Mouse (Mus musculus) MEL (cell line): ENCODE results near the gene Atp6v1g2. TPM values are rescaled to one million over a fixed set of nuclear protein-coding genes. Genes with fewer than 3 reads are reported as not detected.
A peak's percentile ranks its signal among the peaks of the same experiment; 100 is the strongest.

Source experiments
- DNase-seq: peaks from one replicate; pipeline ENCODE4 v3.0.0; 2011; ENCODE audit warnings: low read depth, low spot score
- H3K27ac ChIP-seq: 2 replicates; pipeline ENCODE4 v1.5.1; 2012; ENCODE audit warnings: low read depth, mild to moderate bottlenecking, control low read depth, low read length, moderate library complexity; ENCODE audit not compliant: control insufficient read depth
- H3K27me3 ChIP-seq, 2 experiments: fragments of 150-350 bp in 1 of 2; sonication (generic) in 1 of 2; 2 replicates each; pipeline ENCODE4 v1.6.1; 2012; ENCODE audit warnings: low read length in 2 of 2, mild to moderate bottlenecking in 2 of 2, improper control_type of control experiment in 1 of 2, moderate library complexity in 1 of 2; ENCODE audit not compliant: insufficient read depth in 2 of 2, control insufficient read depth in 1 of 2
- H3K36me3 ChIP-seq, 2 experiments: 2 replicates each; pipeline ENCODE4 v1.6.1; 2012 to 2014; ENCODE audit warnings: low read length in 2 of 2, improper control_type of control experiment in 1 of 2, inconsistent platforms in 1 of 2, mild to moderate bottlenecking in 1 of 2; ENCODE audit not compliant: insufficient read depth in 2 of 2, control insufficient read depth in 1 of 2
- H3K4me1 ChIP-seq, 2 experiments: fragments of 150-350 bp in 1 of 2; sonication (generic) in 1 of 2; 2 replicates each; pipeline ENCODE4 v1.6.1; 2012; ENCODE audit warnings: low read length in 2 of 2, improper control_type of control experiment in 1 of 2, mild to moderate bottlenecking in 1 of 2; ENCODE audit not compliant: insufficient read depth in 2 of 2, control insufficient read depth in 1 of 2
- H3K4me3 ChIP-seq, 2 experiments: fragments of 150-350 bp in 1 of 2; sonication (generic) in 1 of 2; 2 replicates each; pipeline ENCODE4 v1.5.1; 2012; ENCODE audit warnings: low read depth in 2 of 2, low read length in 2 of 2, mild to moderate bottlenecking in 2 of 2, moderate library complexity in 2 of 2, control low read depth in 1 of 2, improper control_type of control experiment in 1 of 2; ENCODE audit not compliant: control insufficient read depth in 1 of 2, insufficient read depth in 1 of 2
- H3K79me2 ChIP-seq: 2 replicates; pipeline ENCODE4 v1.6.1; 2012; ENCODE audit warnings: mild to moderate bottlenecking, low read length, moderate library complexity; ENCODE audit not compliant: control insufficient read depth, poor library complexity, insufficient read depth
- H3K9ac ChIP-seq: 2 replicates; pipeline ENCODE4 v1.6.1; 2012; ENCODE audit warnings: low read depth, mild to moderate bottlenecking, control low read depth, low read length, moderate library complexity; ENCODE audit not compliant: control insufficient read depth, poor library complexity, severe bottlenecking
- H3K9me3 ChIP-seq: fragments of 150-350 bp; sonication (generic); replicated peaks from 2 replicates; pipeline ENCODE4 v1.6.1; 2012; ENCODE audit warnings: mild to moderate bottlenecking, low read length, improper control_type of control experiment, moderate library complexity; ENCODE audit not compliant: insufficient read depth
- BHLHE40 ChIP-seq: IDR thresholded peaks from 2 replicates; pipeline ENCODE4 v1.6.1; 2012; ENCODE audit warnings: low read depth, mild to moderate bottlenecking, inconsistent platforms, low read length, improper control_type of control experiment, borderline replicate concordance
- CTCF ChIP-seq, 3 experiments: IDR thresholded peaks in 2 of 3; conservative IDR thresholded peaks in 1 of 3; 2 replicates each; pipeline ENCODE4 v1.5.1; 2011 to 2012; ENCODE audit warnings: low read length in 3 of 3, low read depth in 2 of 3, mild to moderate bottlenecking in 2 of 3, improper control_type of control experiment in 1 of 3, inconsistent platforms in 1 of 3, mixed read lengths in 1 of 3, moderate library complexity in 1 of 3; ENCODE audit not compliant: control insufficient read depth in 1 of 3, insufficient read depth in 1 of 3, poor library complexity in 1 of 3, severe bottlenecking in 1 of 3
- E2F4 ChIP-seq: IDR thresholded peaks from 2 replicates; pipeline ENCODE4 v1.6.1; 2011; ENCODE audit warnings: low read depth, low read length, improper control_type of control experiment, borderline replicate concordance
- ELF1 ChIP-seq: IDR thresholded peaks from 2 replicates; pipeline ENCODE4 v1.6.1; 2014; ENCODE audit warnings: low read depth, mild to moderate bottlenecking, inconsistent platforms, low read length, improper control_type of control experiment, moderate library complexity
- GABPA ChIP-seq: IDR thresholded peaks from 2 replicates; pipeline ENCODE4 v1.6.1; 2012; ENCODE audit warnings: low read depth, mild to moderate bottlenecking, inconsistent platforms, low read length, improper control_type of control experiment, moderate library complexity
- GATA1 ChIP-seq: IDR thresholded peaks from 2 replicates; pipeline ENCODE4 v1.6.1; 2011; ENCODE audit warnings: low read depth, low read length, improper control_type of control experiment
- HCFC1 ChIP-seq: IDR thresholded peaks from 2 replicates; pipeline ENCODE4 v1.6.1; 2012; ENCODE audit warnings: low read depth, mild to moderate bottlenecking, inconsistent platforms, low read length, improper control_type of control experiment, moderate library complexity
- MAX ChIP-seq: IDR thresholded peaks from 2 replicates; pipeline ENCODE4 v1.6.1; 2011; ENCODE audit warnings: low read length, improper control_type of control experiment
- MAZ ChIP-seq: IDR thresholded peaks from 2 replicates; pipeline ENCODE4 v1.6.1; 2012; ENCODE audit warnings: low read depth, mild to moderate bottlenecking, inconsistent platforms, low read length, improper control_type of control experiment
- MYC ChIP-seq: IDR thresholded peaks from 2 replicates; pipeline ENCODE4 v1.6.1; 2011; ENCODE audit warnings: low read depth, mild to moderate bottlenecking, low read length, improper control_type of control experiment, moderate library complexity
- POLR2A ChIP-seq, 2 experiments: IDR thresholded peaks; 2 replicates each; pipeline ENCODE4 v1.6.1; 2011 to 2012; ENCODE audit warnings: low read length in 2 of 2, mild to moderate bottlenecking in 2 of 2, control low read depth in 1 of 2, improper control_type of control experiment in 1 of 2, low read depth in 1 of 2, moderate library complexity in 1 of 2; ENCODE audit not compliant: control insufficient read depth in 1 of 2, insufficient read depth in 1 of 2, poor library complexity in 1 of 2
- POLR2AphosphoS2 ChIP-seq: IDR thresholded peaks from 2 replicates; pipeline ENCODE4 v1.6.1; 2011; ENCODE audit warnings: low read length, improper control_type of control experiment
- RCOR1 ChIP-seq: IDR thresholded peaks from 2 replicates; pipeline ENCODE4 v1.6.1; 2012; ENCODE audit warnings: low read depth, mild to moderate bottlenecking, inconsistent platforms, low read length, improper control_type of control experiment
- SIN3A ChIP-seq: IDR thresholded peaks from 2 replicates; pipeline ENCODE4 v1.6.1; 2012; ENCODE audit warnings: low read length, improper control_type of control experiment, inconsistent platforms
- TBP ChIP-seq: IDR thresholded peaks from 2 replicates; pipeline ENCODE4 v1.8.0; 2011; ENCODE audit warnings: low read depth, low read length, improper control_type of control experiment
- USF1 ChIP-seq: IDR thresholded peaks from 2 replicates; pipeline ENCODE4 v1.6.1; 2014; ENCODE audit warnings: low read depth, mild to moderate bottlenecking, inconsistent platforms, low read length, improper control_type of control experiment, moderate library complexity
- USF2 ChIP-seq, 2 experiments: IDR thresholded peaks; 2 replicates each; pipeline ENCODE4 v1.6.1; 2011 to 2012; ENCODE audit warnings: improper control_type of control experiment in 2 of 2, low read length in 2 of 2, borderline replicate concordance in 1 of 2, inconsistent platforms in 1 of 2, low read depth in 1 of 2, mild to moderate bottlenecking in 1 of 2; ENCODE audit not compliant: insufficient read depth in 1 of 2
- ZC3H11A ChIP-seq: IDR thresholded peaks from 2 replicates; pipeline ENCODE4 v1.6.1; 2012; ENCODE audit warnings: low read depth, mild to moderate bottlenecking, inconsistent platforms, low read length, improper control_type of control experiment
- ZMIZ1 ChIP-seq: IDR thresholded peaks from 2 replicates; pipeline ENCODE4 v1.6.1; 2012; ENCODE audit warnings: low read depth, mild to moderate bottlenecking, inconsistent platforms, low read length, improper control_type of control experiment, moderate library complexity
- ZNF384 ChIP-seq: IDR thresholded peaks from 2 replicates; pipeline ENCODE4 v1.6.1; 2012; ENCODE audit warnings: low read depth, mild to moderate bottlenecking, inconsistent platforms, low read length, improper control_type of control experiment
- polyA plus RNA-seq, 2 experiments: library from polyadenylated mRNA; stranded (reverse) in 1 of 2; unstranded in 1 of 2; fragments of >175 nt in 1 of 2; fragments of >200 nt in 1 of 2; gene quantifications; 2 replicates each; pipeline versions ENCODE4 v1.2.1 to v1.2.4; 2012; ENCODE audit warnings: low replicate concordance in 2 of 2, low read depth in 1 of 2; ENCODE audit not compliant: insufficient read length in 2 of 2, insufficient read depth in 1 of 2, missing spikeins in 1 of 2
- total RNA-seq: library from RNA; depleted of rRNA; stranded (reverse); fragments of 300-350 nt; gene quantifications from 2 replicates; pipeline ENCODE4 v1.2.3, GENCODE M21; 2012

The Atp6v1g2 gene
- total and polyA plus RNA-seq, 3 experiments: 0.46 to 4.7 TPM; not detected in 1

GRCm38 (mm10) chr17:35263523-35263883, 30.0 kb downstream of the Atp6v1g2 start:
- Histone ChIP-seq H3K36me3 (peaks cover 0 to 8% of the 10 kb centered on the region in 2 experiments; a peak in 1 of 4 replicates), H3K27me3 (no peaks in the 10 kb centered on the region), H3K9ac (peak overlapping the region; percentile 79), H3K27ac (no peak overlapping the region), H3K4me3 (peak overlapping the region; percentile 70 to 73), H3K9me3 (no peaks in the 10 kb centered on the region), H3K79me2 (peaks cover 3% of the 10 kb centered on the region; the same call in 1 of the 2 replicates), H3K4me1 (peaks cover 7 to 15% of the 10 kb centered on the region in 2 experiments)
- TF ChIP-seq MYC (no peak), SIN3A (no peak), TBP (no peak), ZNF384 (no peak), E2F4 (no peak), POLR2A (IDR thresholded peaks at IDR 0.05; ENCODE audit: control insufficient read depth in 1 of 2, insufficient read depth in 1 of 2, low read depth in 1 of 2, low read length in 2 of 2, poor library complexity in 1 of 2) (no peak), USF1 (no peak), MAX (no peak), HCFC1 (no peak), USF2 (IDR thresholded peaks at IDR 0.05; ENCODE audit: borderline replicate concordance in 1 of 2, insufficient read depth in 1 of 2, low read depth in 1 of 2, low read length in 2 of 2) (no peak), CTCF (IDR thresholded peaks at IDR 0.05 in 2 of 3, conservative IDR thresholded peaks at IDR 0.05 in 1 of 3; ENCODE audit: control insufficient read depth in 1 of 3, insufficient read depth in 1 of 3, low read depth in 2 of 3, low read length in 3 of 3, poor library complexity in 1 of 3, severe bottlenecking in 1 of 3) (no peak), RCOR1 (no peak), GABPA (no peak), MAZ (no peak), POLR2AphosphoS2 (no peak), ELF1 (no peak), GATA1 (no peak), ZC3H11A (no peak)
- DNase-seq: peak; percentile 52

- 0 out of 2 replicates have a peak, but pooled peaks have one; percentile 33 for TF ChIP-seq ZMIZ1
- 0 out of 2 replicates have a peak, but pooled peaks have one; percentile 28 for TF ChIP-seq SIN3A
- TF ChIP-seq BHLHE40: no peak
- Histone ChIP-seq H3K4me3 (no peak overlapping the region), H3K9me3 (no peaks in the 10 kb centered on the region), H3K4me1 (no peaks in the 10 kb centered on the region), H3K27ac (no peak overlapping the region), H3K79me2 (peaks cover 3% of the 10 kb centered on the region; the same call in 1 of the 2 replicates), H3K27me3 (no peaks in the 10 kb centered on the region), H3K36me3 (no peaks in the 10 kb centered on the region), H3K9ac (no peak overlapping the region)
- no peak for DNase-seq
These were observed 34.1 kb downstream of the Atp6v1g2 start for GRCm38 (mm10) chr17:35267399-35268086.
